Mouse (Mus musculus) neural tube, embryonic 12.5 days (tissue): Measurements from ENCODE around the gene Nfatc2. TPM values are rescaled to one million over a fixed set of nuclear protein-coding genes. Genes with fewer than 3 reads are reported as not detected.
A peak's percentile ranks its signal among the peaks of the same experiment; 100 is the strongest.

ENCODE experiments used
- ATAC-seq: fragments of 200-750 bp; cut with Nextera tagmentation; 2 replicates; pipeline ENCODE4 v1.8.0; 2017; ENCODE audit warnings: low read depth, mild to moderate bottlenecking, moderate TSS enrichment, moderate library complexity; ENCODE audit not compliant: low FRiP score
- H3K27ac ChIP-seq: fragments of 300-500 bp; sonication (generic); 2 replicates; pipeline ENCODE4 v1.5.1; 2016
- H3K27me3 ChIP-seq: fragments of 300-500 bp; sonication (generic); replicated peaks from 2 replicates; pipeline ENCODE4 v1.6.1; 2016; ENCODE audit warnings: mild to moderate bottlenecking
- H3K36me3 ChIP-seq: fragments of 300-500 bp; sonication (generic); 2 replicates; pipeline ENCODE4 v1.6.1; 2016; ENCODE audit warnings: mild to moderate bottlenecking
- H3K4me1 ChIP-seq: fragments of 300-500 bp; sonication (generic); 2 replicates; pipeline ENCODE4 v1.6.1; 2016
- H3K4me2 ChIP-seq: fragments of 300-500 bp; sonication (generic); replicated peaks from 2 replicates; pipeline ENCODE4 v1.6.1; 2016; ENCODE audit warnings: mild to moderate bottlenecking
- H3K4me3 ChIP-seq: fragments of 300-500 bp; sonication (generic); 2 replicates; pipeline ENCODE4 v1.5.1; 2016
- H3K9ac ChIP-seq: fragments of 300-500 bp; sonication (generic); 2 replicates; pipeline ENCODE4 v1.6.1; 2016; ENCODE audit warnings: mild to moderate bottlenecking
- H3K9me3 ChIP-seq: fragments of 300-500 bp; sonication (generic); 2 replicates; pipeline ENCODE4 v1.6.1; 2016; ENCODE audit warnings: mild to moderate bottlenecking
- WGBS: fragments of 180-500 bp; shearing (Covaris S2); methylation state at CpG from one replicate; pipeline ENCODE4 v1.1.7; 2016; 5-methylcytosine and 5-hydroxymethylcytosine counted together
- polyA plus RNA-seq: library from polyadenylated mRNA; unstranded; fragments of >200 nt; fragmentation: Nextera tagmentation; extraction: Ambion mirVana; gene quantifications from 2 replicates; pipeline ENCODE4 v1.2.1, GENCODE M21; 2016

The Nfatc2 gene
- polyA plus RNA-seq, 1 experiment from 2014 or later: 1.5 TPM

DNA sequence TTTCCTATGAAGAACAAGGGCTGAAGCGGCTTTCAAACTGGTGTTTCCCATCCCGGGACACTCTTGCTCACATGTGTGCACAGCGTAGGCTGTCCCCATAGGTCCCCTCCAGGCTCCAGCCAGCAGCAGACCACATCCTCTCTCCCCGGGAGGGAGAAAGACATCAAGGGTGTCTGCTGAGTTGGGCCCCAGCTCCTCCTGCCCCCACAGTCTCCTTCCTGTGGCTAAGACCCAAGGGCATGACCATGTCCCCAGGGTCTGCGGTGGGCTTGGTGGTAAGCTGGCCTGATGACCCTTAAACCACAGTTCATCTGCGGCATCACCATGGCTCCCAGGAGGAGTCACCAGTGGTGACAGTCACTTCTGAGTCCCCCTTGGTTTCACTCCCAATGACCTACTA lies 100.7 kb downstream of the Nfatc2 start:
- H3K27me3 ChIP-seq: no peaks in the 10 kb centered on the region
- no peak overlapping the region for H3K4me3 ChIP-seq
- no peak overlapping the region for H3K9ac ChIP-seq
- H3K36me3 ChIP-seq: no peaks in the 10 kb centered on the region
- 92% methylated on average over 6 of the region's 6 CpGs for WGBS
- ATAC-seq: no peak
- no peaks in the 10 kb centered on the region for H3K9me3 ChIP-seq
- H3K4me1 ChIP-seq: no peaks in the 10 kb centered on the region; the same call in 1 of the 2 replicates
- no peak overlapping the region for H3K4me2 ChIP-seq
- H3K27ac ChIP-seq: no peak overlapping the region

DNA sequence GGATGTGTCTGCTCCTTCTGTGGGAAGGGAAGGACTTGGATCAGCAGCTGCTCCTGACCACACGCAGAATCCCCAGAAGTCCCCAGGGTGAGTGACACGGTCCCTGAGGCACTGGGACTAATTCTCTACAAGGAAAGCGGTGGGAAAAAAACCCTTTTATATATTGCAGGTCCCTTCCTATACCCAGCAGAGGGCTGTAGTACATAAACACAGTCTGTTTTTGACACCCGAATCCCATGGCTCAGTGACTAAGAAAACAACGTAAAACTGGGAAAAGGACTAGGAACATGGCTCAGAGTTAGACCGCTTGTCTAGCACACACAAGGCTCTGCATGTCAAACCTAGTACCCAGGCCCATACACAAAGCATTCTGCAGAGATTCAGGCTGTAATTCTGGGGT lies 101.2 kb downstream of the Nfatc2 start:
- Histone ChIP-seq H3K4me2 (no peak overlapping the region), H3K36me3 (no peaks in the 10 kb centered on the region), H3K9ac (no peak overlapping the region), H3K27me3 (no peaks in the 10 kb centered on the region), H3K27ac (no peak overlapping the region), H3K9me3 (no peaks in the 10 kb centered on the region), H3K4me3 (no peak overlapping the region), H3K4me1 (no peaks in the 10 kb centered on the region; the same call in 1 of the 2 replicates)
- 72% methylated on average over 6 of the region's 6 CpGs for WGBS
- ATAC-seq: no peak

DNA sequence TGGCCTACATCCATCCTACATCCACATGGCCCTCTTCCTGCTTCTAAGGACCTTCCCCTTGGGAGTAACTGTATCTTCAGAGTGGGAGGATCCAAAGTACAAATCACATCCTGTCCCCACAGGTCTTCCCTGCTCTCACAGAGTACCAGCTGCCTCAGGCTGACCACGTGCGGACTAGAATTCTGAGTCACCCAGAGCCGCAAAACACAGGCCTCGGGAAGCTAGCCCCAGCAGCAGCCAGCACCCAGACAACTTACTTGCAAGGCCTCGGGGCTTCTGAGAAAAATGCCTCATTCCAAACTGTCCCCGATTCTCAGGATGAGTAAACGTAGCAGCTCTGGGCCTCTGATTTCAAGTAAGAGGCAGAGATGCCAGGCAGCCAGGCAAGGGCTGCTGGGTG lies 109.7 kb downstream of the Nfatc2 start:
- Histone ChIP-seq H3K4me1 (no peaks in the 10 kb centered on the region), H3K27ac (no peak overlapping the region), H3K36me3 (no peaks in the 10 kb centered on the region), H3K27me3 (no peaks in the 10 kb centered on the region), H3K9ac (no peak overlapping the region), H3K9me3 (no peaks in the 10 kb centered on the region), H3K4me2 (no peak overlapping the region), H3K4me3 (no peak overlapping the region)
- WGBS: 82% methylated on average over 7 of the region's 7 CpGs
- no peak for ATAC-seq

DNA sequence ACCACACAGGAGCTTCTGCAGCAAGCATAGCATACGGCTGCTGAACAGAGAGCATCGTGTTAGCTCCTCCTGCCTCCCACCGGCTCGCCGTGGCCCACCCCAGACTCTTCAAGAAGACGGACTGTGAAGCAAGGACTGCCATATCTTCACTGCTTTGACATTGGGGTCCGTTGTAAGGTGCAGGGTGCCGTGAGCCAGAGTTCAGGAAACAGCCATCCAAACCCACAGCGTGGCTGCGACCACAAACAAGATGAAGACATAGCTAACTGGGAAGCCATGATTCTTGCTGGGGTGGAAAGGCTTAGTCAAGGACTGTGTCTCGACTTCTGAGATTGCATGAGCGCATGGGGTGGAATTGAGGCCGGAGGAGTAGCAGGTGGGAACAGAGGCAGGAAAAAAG lies 111.5 kb downstream of the Nfatc2 start:
- no peaks in the 10 kb centered on the region for H3K36me3 ChIP-seq
- H3K9me3 ChIP-seq: no peaks in the 10 kb centered on the region
- no peak for ATAC-seq
- no peak overlapping the region for H3K4me3 ChIP-seq
- WGBS: 94% methylated on average over 13 of the region's 13 CpGs
- H3K9ac ChIP-seq: no peak overlapping the region
- no peaks in the 10 kb centered on the region for H3K4me1 ChIP-seq
- H3K4me2 ChIP-seq: no peak overlapping the region
- no peak overlapping the region for H3K27ac ChIP-seq
- no peaks in the 10 kb centered on the region for H3K27me3 ChIP-seq

GRCm38 (mm10) chr2:168488158-168488925 lies 113.1 kb downstream of the Nfatc2 start:
- no peaks in the 10 kb centered on the region for H3K4me1 ChIP-seq
- H3K4me3 ChIP-seq: no peak overlapping the region
- no peaks in the 10 kb centered on the region for H3K36me3 ChIP-seq
- no peak for ATAC-seq
- no peak overlapping the region for H3K9ac ChIP-seq
- H3K9me3 ChIP-seq: no peaks in the 10 kb centered on the region
- no peak overlapping the region for H3K4me2 ChIP-seq
- H3K27ac ChIP-seq: no peak overlapping the region
- 82% methylated on average over 11 of the region's 11 CpGs for WGBS
- H3K27me3 ChIP-seq: no peaks in the 10 kb centered on the region

GRCm38 (mm10) chr2:168481121-168481520 lies 120.3 kb downstream of the Nfatc2 start:
- H3K4me2 ChIP-seq: no peak overlapping the region
- H3K4me1 ChIP-seq: no peaks in the 10 kb centered on the region
- no peak overlapping the region for H3K27ac ChIP-seq
- no peak for ATAC-seq
- H3K27me3 ChIP-seq: no peaks in the 10 kb centered on the region
- H3K9me3 ChIP-seq: no peaks in the 10 kb centered on the region
- H3K9ac ChIP-seq: no peak overlapping the region
- 88% methylated on average over 14 of the region's 14 CpGs for WGBS
- no peaks in the 10 kb centered on the region for H3K36me3 ChIP-seq
- no peak overlapping the region for H3K4me3 ChIP-seq

- H3K27ac ChIP-seq: no peak overlapping the region
- no peaks in the 10 kb centered on the region for H3K9me3 ChIP-seq
- no peaks in the 10 kb centered on the region for H3K27me3 ChIP-seq
- 82% methylated on average over 6 of the region's 6 CpGs for WGBS
- no peak overlapping the region for H3K4me3 ChIP-seq
- H3K4me1 ChIP-seq: no peaks in the 10 kb centered on the region
- H3K4me2 ChIP-seq: no peak overlapping the region
- no peak overlapping the region for H3K9ac ChIP-seq
- no peaks in the 10 kb centered on the region for H3K36me3 ChIP-seq
- no peak for ATAC-seq
Observed at GRCm38 (mm10) chr2:168480692-168481091, 120.8 kb downstream of the Nfatc2 start.

GRCm38 (mm10) chr2:168479930-168480329 lies 121.5 kb downstream of the Nfatc2 start:
- no peak overlapping the region for H3K4me3 ChIP-seq
- H3K4me2 ChIP-seq: no peak overlapping the region
- H3K4me1 ChIP-seq: no peaks in the 10 kb centered on the region
- no peak for ATAC-seq
- no peak overlapping the region for H3K27ac ChIP-seq
- no peaks in the 10 kb centered on the region for H3K9me3 ChIP-seq
- no peak overlapping the region for H3K9ac ChIP-seq
- H3K27me3 ChIP-seq: no peaks in the 10 kb centered on the region
- 83% methylated on average over 15 of the region's 15 CpGs for WGBS
- H3K36me3 ChIP-seq: no peaks in the 10 kb centered on the region

DNA sequence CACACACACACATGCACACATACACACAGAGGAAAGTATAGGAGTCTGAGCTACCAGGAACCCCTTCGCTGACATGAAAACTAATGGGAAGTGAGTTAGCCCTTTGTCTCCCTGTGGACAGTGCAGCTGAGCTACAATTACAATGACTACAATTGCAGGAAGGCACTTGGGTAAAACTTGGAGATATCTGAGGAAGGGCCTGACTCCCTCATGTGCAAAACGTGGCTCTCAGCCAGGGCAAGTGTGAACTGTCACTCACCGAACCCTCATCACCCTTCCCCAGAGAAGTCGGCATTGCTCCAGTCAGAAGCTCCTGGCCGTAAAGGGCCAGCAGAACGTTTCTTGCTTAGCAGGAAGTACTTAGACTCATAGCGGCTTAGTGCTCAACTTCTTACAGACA lies 123.0 kb downstream of the Nfatc2 start:
- Histone ChIP-seq H3K4me2 (no peak overlapping the region), H3K4me1 (0 out of 2 replicates have a peak, but pooled peaks cover 1% of the 10 kb centered on the region), H3K9ac (no peak overlapping the region), H3K4me3 (no peak overlapping the region), H3K27me3 (0 out of 2 replicates have a peak, but pooled peaks cover 1% of the 10 kb centered on the region), H3K9me3 (no peaks in the 10 kb centered on the region), H3K27ac (no peak overlapping the region), H3K36me3 (no peaks in the 10 kb centered on the region)
- no peak for ATAC-seq
- WGBS: 67% methylated on average over 7 of the region's 7 CpGs

GRCm38 (mm10) chr2:168473496-168473895 lies 128.0 kb downstream of the Nfatc2 start:
- no peak overlapping the region for H3K9ac ChIP-seq
- H3K4me2 ChIP-seq: peak overlapping the region; percentile 54
- ATAC-seq: no peak
- H3K27me3 ChIP-seq: 0 out of 2 replicates have a peak, but pooled peaks cover 9% of the 10 kb centered on the region
- H3K4me1 ChIP-seq: peaks cover 7% of the 10 kb centered on the region; the same call in 1 of the 2 replicates
- no peaks in the 10 kb centered on the region for H3K36me3 ChIP-seq
- H3K9me3 ChIP-seq: no peaks in the 10 kb centered on the region
- H3K4me3 ChIP-seq: no peak overlapping the region
- 68% methylated on average over 9 of the region's 9 CpGs for WGBS
- no peak overlapping the region for H3K27ac ChIP-seq

DNA sequence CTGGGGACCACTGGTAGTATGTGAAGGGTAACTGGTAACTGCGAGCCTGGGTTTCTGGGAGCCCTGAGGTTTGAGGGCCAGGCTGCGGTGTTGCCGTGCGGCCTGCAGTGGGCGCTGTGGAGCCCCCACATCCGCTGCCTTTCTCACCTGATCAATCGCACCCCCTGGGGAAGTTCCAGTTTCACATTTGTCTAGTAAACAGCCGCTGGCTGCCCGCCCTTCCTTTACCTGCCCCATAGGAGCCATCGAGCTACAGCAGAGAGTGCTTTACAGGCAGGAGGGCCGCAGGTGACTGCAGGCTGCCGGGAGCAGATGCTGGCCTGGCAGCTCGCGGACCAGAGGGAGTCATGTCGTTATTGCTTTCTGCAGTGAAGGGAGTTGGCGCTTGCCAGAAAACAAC lies 128.6 kb downstream of the Nfatc2 start:
- no peaks in the 10 kb centered on the region for H3K36me3 ChIP-seq
- peak overlapping the region; percentile 54 for H3K4me2 ChIP-seq
- WGBS: 5% methylated on average over 16 of the region's 16 CpGs
- ATAC-seq: 0 out of 2 replicates have a peak, but pooled peaks have one; percentile 41
- H3K27me3 ChIP-seq: 0 out of 2 replicates have a peak, but pooled peaks cover 9% of the 10 kb centered on the region
- peaks cover 7% of the 10 kb centered on the region; the same call in 1 of the 2 replicates for H3K4me1 ChIP-seq
- peak overlapping the region; percentile 22; the same call in 1 of the 2 replicates for H3K4me3 ChIP-seq
- H3K9me3 ChIP-seq: no peaks in the 10 kb centered on the region
- no peak overlapping the region for H3K27ac ChIP-seq
- H3K9ac ChIP-seq: 0 out of 2 replicates have a peak overlapping the region, but pooled peaks have one; percentile 1

DNA sequence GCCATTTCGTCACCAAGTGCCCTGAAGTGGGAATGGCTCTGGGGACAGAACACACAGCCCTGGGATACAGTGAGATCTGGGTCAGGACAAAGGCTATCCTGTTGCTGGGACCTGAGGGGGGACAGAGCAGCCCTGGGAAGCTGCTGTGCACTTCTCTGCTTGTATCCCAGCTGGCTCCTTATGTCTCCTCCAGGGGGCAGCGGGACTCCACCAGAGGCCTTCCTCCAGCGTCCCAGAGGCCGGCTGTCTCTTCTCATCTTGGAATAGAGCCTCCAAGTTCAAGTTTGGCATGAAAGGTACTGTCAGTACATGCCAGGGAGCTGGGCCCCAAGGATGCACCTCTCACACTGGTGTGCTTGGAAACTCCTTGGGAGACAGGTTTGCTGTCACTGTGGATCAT lies 132.4 kb downstream of the Nfatc2 start:
- Histone ChIP-seq H3K9me3 (no peaks in the 10 kb centered on the region), H3K9ac (no peak overlapping the region), H3K27me3 (0 out of 2 replicates have a peak, but pooled peaks cover 9% of the 10 kb centered on the region), H3K36me3 (no peaks in the 10 kb centered on the region), H3K4me2 (no peak overlapping the region), H3K4me1 (peaks cover 7% of the 10 kb centered on the region; the same call in 1 of the 2 replicates), H3K27ac (no peak overlapping the region), H3K4me3 (no peak overlapping the region)
- no peak for ATAC-seq
- WGBS: 9% methylated on average over 4 of the region's 4 CpGs

DNA sequence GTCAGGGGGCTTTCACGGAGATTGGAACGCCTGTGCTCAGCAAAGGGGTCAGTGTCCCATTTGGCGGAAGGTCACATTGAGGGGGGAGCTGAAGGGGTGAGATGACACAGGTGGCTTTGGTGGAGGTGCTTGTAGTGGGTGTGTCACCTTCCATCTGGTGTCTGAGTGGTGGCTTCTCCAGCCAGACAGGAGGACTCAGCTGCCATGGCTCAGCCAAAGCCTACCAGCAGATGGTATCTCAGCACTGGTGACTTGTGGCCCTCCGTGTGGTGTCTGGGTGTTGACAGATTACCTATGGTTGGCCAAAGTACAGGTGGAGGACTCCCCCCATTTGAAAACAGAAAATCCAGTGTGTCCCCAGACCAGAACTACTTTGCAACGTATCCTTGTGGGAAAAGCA lies 134.3 kb downstream of the Nfatc2 start:
- H3K36me3 ChIP-seq: no peaks in the 10 kb centered on the region
- ATAC-seq: no peak
- no peaks in the 10 kb centered on the region for H3K9me3 ChIP-seq
- no peak overlapping the region for H3K4me2 ChIP-seq
- 0 out of 2 replicates have a peak, but pooled peaks cover 6% of the 10 kb centered on the region for H3K27me3 ChIP-seq
- H3K4me1 ChIP-seq: no peaks in the 10 kb centered on the region
- WGBS: 88% methylated on average over 5 of the region's 5 CpGs
- H3K27ac ChIP-seq: no peak overlapping the region
- H3K4me3 ChIP-seq: no peak overlapping the region
- no peak overlapping the region for H3K9ac ChIP-seq
